Mouse (Mus musculus): Measurements from ENCODE around the gene Otulinl.

The Otulinl gene

DNA sequence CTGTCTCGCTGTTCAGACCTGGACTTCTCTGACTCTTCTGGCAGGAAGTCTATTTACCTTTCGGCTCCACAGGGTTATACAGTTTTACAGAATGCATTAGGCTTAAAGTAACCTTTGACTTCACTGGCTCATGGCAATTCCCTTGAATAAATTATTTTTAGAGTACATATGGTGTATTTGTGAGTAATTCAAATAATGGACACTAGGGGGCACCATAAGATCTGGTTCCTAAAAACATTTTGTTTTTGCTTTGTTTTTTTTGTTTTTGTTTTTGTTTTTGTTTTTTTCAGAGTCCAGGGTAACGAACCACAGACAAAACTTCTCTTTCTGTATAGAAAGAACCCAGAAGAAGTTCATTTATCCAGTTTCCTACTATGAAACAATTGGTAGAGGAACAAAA is 33.7 kb downstream of the Otulinl start:
- no peak for DNase-seq

DNA sequence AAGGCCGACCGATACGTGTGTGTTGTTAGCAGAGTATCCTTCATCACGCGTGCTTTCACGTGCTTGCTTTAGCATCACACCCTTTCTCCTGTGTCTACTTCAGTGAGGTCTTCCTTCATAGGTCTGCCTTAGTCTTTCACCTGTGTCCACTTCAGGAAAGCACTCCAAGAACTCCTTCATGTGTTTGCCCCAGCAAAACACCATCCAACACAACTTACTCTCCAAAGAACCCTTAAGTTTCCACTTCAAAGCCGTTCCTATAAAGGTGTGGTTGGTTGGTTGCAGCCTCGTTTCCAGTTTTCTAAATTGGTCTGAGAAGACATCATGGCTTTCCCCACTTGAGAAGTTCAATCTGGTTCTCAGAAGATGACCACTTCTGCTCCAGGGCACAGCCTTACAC is 34.7 kb downstream of the Otulinl start:
- DNase-seq, result no peak

DNA sequence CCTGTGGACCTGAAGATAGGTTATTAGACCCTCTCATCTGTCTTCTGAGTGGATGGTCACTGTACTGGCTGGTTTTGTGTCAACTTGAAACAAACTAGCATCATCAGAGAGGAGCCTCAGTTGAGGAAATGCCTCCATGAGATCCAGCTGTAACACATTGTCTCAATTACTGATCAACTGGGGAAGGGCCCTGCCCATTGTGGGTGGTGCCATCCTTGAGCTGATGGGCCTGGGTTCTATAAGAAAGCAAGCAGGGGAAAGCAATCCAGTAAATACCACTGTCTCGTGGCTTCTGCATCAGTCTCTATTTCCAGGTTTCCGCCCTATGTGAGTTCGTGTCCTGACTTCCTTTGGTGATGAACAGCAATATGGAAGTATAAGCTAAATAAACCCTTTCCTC is 36.1 kb downstream of the Otulinl start:
- no peak for DNase-seq

DNA sequence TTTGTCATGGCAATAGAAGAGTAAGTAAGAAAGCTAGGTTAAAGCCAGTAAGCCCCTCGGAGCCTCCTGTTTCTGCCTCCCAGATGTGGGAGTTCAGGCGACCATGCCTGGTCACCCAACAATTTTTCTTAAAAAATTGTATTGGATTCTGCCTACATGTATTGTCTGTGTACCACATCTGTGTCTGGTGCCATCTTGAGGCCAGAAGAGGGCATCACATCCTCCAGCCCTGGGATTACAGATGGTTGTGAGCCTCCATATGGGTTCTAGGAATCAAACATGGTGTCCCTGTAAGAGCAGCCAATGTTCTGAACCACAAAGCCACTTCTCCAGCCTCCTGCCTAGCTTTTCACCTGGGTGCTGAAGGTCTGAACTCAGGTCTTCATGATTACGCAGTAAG is 38.5 kb downstream of the Otulinl start:
- DNase-seq, result peak in 1 of 2 experiments; percentile 27

DNA sequence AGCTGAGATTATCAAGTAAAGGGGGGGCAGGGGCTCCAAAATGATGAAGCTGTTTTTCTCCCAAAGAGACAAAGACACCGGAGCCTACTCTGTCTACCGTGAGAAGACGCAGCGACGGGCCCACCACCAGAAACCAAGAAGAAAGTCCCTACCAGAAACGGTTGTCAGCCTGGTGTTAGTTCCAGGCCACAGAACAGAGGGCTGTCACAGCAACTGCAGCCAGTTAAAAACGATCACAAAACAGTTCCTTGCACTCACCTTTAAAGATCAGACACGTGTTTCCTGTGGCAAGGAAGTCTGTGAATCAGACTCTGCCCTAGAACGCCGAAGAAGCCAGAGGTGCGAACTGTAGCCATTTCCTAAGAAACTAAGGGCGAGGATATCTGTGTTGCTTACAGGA is 40.2 kb downstream of the Otulinl start:
- peak in 1 of 2 experiments; percentile 23 for DNase-seq

DNA sequence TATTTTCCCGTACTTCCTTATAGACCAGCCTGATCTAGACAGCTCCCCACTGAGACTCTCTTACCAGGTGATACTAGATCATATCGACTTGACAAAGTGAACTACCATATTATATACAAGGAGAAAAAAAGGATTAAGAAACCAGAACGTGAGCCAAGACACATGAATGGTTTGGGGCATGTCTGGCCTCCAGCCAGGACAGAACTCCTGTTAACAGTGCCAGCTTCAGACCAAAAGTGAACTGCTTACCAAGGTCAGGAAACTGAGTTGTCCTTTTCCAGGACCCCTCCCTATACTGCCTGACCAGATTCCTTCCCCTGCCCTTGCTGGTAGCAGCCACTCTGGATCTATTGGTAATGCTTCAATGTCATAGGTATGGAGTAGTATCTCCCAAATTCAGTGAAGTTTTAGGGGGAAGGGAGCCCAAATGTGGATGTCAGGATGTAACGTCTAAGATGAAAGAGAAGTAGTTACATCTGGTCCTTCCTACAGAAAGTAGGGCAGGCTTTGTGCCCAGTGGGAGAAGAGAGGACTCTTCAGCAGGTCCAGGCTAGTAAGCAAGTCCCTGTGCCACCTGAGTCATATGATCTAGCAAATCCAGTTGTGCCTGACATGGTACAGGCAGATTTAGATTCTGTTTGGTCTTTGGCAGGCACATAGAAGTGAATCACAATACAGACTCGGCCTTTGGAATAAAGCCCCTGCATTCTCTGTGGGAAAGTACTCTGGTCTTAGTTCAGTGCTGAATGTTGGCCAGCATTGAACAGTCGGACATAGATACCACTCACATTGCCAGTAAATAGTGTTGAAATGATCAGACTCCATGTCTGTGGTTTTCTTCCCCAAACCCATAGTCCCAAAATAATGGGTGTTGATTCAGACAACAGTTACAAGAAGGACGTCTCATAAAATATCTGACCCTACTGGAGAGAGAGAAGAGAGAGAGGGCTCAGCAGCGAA is 47.2 kb downstream of the Otulinl start:
- DNase-seq, result no peak

DNA sequence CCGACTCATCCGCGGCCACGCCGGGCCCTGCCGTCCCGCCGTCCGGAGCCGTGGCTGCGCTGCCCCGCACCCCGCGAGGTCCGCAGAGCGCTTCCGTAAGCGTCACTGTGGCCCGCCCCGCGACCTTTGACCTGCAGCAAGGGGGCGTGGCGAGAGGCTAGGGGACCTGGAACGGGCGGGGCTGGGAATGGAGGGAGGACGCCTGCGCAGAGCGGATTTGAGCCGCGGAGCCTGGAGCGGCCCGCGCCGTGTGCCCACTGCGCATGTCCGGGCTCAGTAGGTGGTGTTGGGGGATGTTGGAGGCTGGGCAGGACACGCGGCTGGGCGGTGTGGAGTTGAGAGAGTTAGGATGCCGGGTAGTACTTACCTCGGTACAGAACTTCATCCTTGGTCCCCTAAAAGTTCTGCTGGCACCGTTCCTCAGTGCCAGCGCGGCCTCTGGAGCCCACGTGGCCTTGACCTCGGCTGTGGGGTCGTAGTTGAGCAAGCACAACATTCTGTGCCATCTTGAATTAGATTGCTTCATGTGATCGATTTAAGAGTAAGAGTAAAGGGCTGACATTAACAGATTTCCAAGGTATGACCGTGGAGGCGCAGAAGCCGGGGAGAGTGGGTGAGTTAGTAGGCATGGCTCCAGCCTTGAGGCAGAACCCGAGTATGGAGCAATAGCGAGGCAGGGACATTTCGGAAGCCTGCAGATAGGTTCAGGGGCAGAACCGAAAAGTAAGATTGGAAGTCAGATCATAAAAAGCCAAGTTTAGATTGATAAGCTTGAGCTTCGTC is 50.6 kb downstream of the Otulinl start, which contains the start of gene Otulin:
Gene Otulin, minus strand, starts transcription at position 93 of the 783 bp plus-strand sequence.
- DNase-seq, result peak; percentile 95

DNA sequence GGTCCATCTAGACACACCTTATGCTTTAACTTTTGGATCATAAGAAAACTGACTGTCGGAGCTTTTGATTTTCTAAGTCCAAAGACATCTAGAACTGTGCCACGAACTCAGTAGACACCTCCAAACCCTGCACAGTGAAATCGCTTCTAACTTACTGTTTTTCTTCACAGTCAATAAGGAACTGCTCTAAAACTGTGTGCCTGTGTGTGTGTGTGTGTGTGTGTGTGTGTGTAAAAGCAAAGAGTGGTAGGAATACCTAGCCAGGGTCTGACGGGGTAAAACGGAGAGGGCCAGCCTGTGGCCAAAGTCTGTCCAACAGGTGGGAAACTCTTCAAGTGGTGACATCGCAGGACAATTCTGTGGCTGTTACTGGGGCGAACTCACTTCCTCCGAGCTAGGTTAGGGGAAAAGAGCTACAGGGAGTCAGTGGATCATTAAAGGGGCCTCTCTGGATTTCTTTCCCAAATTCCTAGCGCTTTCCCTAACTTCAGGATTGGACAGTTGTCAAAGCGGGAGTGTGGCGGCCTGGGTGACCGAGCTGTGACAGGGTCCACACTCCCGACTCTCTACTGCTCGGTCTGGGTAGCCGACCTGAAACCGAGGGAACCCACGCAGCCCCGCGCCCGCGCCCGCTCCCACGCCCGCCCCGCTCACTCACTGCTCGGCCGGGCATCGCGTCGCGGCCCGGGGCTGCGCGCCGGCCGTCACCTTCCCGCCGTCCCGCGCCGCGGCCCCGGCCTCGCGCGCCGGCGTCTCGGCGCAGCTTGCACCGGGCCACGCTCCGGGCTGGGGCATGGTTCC is 51.4 kb downstream of the Otulinl start:
- DNase-seq, result peak in 1 of 2 experiments; percentile 31

DNA sequence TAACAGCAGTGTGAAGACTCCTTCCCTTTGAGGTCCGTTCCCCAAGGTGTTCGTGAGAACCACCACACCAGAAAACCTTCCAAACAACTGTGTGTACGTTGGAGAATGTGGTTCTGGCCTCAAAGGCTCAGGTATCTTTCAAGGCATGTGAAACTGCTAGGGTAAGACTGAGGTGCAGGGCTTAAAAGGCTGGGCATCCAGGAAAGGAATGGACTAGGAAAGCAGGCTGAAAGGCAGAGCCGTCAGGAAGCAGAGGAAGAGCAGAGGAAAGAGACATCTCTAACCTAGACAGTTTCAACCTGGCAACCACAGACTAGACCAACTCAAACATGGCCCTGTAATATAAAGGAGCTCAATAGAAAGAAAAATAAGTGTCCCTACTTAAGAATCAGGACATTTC is 52.3 kb downstream of the Otulinl start:
- DNase-seq, result no peak

DNA sequence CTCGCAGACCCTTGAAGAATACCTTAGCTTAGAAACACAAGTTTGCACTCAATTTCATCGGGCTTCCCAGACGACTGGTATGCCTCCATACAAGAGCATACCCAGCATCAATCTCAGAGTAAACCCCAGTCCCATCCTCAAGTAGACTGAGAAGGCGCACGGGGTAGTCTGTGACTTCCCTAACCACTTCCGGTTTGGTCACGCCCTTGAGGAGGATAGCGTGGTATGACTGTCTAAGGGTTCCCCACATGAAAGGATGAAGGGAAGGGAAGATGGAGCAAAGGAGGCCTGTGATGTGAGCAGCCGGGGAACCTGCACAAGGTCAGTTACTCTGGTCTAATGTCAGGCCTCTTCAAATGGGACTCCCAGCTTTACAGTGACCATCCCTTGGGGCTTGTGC is 53.6 kb downstream of the Otulinl start:
- DNase-seq, result peak in 1 of 2 experiments; percentile 41

DNA sequence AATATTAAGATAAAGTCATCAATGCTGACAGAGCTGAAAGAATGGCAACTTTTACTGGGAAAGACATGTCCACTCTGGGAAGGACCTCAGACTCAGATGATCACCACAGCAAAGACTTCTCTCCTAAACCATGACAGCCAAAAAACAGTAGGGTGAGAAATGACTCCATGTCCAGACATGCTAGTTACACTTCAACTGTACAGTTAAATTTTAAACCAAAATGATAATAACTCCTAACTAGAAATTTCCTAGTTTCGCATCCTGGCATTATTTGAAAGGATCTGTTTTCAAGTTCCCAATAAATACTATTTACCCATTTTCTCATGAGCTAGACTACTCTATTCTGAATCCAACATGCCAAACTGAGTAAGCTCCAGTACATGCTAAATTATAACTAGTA is 55.1 kb downstream of the Otulinl start:
- DNase-seq, result no peak

DNA sequence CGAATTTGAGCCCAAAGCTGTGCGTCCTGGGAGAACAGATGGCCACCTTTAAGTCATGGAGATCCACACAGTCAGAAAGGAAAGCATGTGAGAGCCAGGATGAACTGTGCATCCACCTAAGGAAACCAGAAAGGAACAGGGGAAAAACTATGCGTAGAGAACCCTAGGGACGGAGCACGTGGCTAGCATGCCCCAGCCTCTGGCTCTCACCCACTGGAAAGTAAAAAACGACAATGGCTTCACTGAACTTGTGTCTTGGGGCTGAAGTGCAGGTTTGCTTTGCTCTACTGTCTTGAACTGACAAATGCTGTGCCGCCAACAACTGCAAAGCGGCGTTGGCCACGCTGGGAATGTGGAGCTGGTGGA is 55.5 kb downstream of the Otulinl start:
- DNase-seq, result no peak

DNA sequence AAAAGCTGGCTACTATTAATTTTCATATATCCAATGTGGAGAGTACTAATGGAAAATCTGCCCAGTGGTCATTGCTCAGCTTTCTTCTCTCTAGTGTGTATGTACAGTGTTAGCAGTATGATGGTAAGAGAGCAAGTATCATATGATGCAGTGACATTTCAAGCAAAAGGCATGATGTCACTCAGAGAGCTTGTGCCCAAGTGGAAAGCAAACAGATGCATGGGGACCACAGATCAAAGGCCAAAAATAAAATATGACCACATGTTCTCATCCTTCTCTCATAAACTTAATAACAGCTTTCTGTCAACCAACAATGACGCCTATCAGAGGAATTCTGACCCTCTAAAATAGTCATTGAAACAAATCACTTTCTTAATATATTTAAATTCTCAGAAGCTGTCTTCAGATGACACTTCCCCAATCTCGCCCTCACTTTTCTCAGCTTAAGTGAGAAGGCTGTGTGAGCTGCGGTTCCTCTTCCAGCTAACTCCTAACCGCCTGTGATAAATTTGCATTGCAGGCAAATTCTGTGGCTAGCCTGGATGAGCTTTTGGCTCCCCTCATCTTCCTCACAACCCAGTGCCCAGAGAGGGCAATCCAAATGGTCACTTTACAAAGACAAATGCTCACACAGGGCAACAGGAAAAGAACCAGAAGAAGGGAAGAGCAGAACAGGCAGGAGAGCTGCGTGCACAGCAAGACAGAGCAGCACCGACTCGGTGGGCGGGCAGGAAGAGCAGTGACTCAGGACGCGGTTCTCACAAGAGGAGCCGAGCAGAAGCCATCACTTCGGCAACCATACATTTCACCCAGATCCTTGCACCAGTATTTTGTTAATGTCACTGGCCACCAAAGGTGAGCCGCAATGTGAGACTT is 56.1 kb downstream of the Otulinl start:
- DNase-seq, result no peak

DNA sequence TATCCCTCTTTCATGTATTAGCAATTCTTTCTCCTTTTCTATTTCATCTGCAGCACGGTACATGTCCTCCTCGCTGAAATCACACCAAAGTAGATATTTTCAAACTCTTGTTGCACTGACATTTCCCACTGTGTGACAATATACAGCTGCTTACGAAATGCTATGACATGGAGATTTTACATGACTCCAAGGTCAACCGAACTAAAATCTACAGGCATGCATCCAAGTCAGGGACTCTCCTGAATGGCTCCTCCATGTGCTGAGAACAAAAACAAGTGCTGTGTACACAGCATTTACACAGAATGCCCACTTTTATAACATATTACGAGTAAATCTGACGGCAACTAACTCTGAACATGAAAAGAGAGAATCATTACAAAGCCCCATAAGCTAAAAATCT is 58.1 kb downstream of the Otulinl start:
- no peak for DNase-seq

DNA sequence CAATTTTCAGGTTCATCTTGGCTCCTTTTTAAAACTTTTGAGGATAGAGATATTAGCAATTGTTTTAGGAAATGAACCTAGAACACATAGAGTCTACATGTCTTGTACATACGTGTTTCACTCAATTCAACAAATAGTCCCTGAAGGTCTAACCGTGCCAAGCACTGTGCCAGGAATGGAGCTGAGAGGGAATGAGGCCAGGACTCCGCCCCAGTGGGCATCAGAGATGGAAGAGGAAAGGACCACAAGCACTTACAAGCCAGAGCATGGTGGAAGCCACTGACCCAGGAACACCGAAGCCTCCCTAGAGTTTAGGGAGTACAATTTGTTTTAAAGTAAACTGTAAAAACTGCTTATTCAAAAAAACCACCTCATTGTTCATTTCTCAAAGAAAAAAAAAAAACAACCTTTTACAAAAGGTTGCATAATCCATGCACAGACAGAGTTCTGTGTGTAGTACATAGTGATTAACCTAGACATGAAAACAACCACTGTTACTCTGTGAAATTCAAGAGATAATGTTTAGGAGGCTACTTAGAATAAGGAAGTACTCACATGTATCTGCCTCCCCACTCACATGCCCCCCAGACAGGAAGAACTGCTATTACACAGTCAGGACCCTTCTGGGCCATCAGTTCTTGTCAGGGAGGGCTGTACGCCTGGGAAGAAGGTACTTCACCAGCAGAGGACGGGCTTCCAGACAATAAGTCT is 60.7 kb downstream of the Otulinl start:
- no peak for DNase-seq

DNA sequence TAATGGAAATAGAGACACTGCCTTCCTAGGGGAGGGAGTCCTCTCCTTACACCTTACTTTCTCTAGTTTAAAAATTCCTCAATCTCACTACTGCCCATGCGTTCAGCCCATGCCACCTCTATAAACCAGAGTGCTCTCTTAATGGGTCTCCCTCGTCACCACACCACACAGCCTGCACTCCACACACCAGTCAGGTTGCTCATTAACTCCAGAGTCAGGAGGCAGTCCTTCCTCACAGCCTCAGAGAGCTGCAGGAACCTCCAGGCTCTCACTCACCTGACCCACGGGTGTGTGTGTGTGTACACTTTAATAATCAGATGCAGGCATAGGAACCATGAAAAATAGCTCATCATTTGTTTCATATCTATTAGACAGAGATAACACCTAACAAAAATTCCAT is 61.7 kb downstream of the Otulinl start:
- DNase-seq, result no peak

DNA sequence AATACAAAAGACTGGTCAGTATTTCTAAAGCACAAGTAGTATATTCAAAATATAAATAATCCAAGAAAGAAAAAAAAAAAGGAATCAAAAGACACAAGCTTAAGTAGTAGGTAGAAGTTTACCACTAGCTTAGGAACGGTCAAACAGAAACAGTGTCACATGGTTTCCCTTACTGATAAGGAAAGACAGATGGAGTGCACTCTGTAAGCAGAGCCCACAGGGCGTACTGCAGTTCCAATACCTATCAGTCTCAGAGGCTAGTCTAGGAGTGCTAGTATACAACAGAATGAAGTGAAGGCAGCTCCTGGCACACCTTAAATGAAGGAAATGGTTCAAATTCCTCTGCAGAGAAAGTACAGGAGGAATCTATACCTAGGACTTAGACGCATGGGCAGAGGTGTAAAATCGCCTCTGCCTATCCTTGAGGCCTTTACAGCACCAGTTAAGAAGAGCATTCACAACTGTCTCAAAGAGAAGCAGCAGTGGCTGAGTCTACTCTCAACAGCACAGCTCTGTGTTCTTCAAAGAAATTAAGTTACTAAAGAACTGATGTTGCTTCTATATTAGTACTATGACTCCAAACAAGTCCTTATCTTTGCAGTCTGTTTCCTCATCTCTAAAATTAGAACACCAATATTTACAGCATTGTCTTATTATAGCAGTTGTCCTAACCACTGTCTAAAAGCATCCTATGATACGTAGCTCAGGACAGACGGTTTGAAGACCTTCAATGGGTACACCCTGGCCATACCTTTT is 62.4 kb downstream of the Otulinl start:
- DNase-seq, result no peak

DNA sequence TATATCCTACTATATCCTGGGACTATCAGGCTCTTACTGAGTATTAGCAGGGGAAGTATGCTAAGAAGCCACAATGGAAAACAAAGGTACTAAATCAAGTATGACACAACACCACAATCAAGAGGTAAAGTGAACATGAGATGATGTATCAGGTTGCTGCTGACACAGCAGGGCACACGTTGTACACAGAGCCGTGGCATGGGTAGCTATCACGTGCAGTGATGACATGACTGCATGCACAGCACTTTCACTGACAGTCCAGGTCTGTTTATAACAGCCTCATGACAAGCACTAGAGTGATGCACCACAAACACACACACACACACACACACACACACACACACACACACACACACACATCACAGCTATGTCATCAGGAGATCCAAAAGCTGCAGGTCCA is 64.2 kb downstream of the Otulinl start:
- no peak for DNase-seq

DNA sequence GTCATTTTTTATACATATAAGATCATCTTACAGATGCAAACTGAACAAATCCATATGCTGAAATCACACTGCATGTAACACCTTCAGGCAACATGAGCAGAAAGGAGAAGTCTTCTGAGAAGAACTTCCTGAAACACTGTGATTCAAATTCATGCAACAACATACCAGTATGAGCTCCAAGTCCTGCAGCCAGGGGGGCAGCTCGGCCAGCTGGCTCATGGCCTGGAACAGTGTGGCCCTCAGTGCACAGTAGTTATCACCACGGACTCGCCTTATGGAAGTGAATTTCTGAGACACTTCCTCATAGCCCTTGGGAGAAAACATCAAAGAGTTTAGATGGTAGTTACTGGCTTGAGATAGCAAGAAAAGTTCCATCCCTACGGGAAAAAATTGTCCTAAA is 65.2 kb downstream of the Otulinl start:
- no peak for DNase-seq

DNA sequence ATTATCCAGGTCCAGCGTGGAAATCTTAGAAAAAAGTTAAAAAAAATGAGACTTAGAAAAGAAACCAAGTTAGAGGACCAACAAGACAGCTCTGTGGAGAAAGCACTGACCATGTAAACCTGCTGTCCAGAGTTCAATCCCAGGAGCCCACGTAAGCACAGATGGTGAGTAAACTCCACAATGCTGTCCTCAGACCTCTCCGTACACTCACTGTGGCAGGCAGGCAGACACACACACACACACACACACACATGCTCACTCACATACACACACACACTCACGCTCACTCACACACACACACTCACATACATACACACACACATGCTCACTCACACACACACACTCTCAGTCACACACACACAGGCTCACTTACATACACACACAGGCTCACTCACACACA is 68.1 kb downstream of the Otulinl start:
- no peak for DNase-seq

All from thymus, adult 18-20 months (tissue).